10 mouse cellular contexts compared by ENCODE assay signal in the genomic region with DNA sequence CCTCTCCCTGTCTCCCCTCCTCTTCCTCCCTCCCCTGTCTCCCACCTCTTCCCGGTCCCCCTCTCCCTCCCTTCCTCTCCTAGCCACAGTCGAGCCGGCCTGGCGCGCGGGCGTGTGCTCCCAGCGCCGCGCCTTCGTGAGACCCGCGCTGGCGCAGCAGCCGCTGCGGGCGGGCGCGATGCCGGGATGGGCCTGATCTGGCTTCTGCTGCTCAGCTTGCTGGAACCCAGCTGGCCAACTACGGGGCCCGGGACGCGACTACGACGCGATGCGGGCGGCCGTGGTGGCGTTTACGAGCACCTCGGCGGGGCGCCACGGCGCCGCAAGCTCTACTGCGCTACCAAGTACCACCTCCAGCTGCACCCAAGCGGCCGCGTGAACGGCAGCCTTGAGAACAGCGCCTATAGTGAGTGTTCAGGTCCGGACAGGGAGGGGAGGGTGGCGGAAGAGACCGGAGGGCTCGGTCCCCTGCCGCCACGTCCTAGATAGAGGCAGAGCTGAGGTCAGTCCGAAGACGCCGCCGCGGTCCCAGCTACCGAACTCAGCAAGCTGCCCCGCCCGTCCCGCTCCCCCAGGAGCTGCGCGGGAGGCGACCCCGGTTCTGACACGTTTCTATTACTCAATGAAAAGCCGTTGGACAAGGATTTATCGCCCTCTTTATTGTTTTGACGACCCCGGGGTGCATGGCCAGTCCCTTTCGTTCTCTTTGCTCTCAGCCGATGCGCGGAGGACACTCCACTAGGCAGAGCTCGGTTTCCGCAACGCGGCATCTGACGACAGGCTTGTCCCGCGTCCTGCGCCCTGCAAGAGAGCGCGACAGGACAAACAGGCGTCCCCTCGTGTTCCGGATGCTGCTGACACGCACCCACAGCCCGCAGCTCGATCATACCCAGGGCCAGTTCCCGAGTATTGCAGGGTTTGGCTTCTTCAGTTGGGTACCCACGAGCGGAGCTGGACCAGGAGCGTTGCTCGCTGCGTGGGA. TPM values are rescaled to one million over a fixed set of nuclear protein-coding genes. Genes with fewer than 3 reads are reported as not detected.
DNase-seq lines count a peak whose midpoint lies in the region; ATAC-seq and TF ChIP-seq lines count a peak whose summit lies in the region.
"Had no signal": no experiment of that assay in that cellular context is flagged by ENCODE, and none has a peak within 500 bp of the region (broad histone marks: within the 10 kb centered on the region; RNA-seq: fewer than 3 reads in every experiment).

No protein-coding gene starts in this region.

- intact Hi-C loops in gastrocnemius, adult 2 months (cut with DNase I): no loop called here
- intact Hi-C loops in gastrocnemius, postnatal 14 days (cut with DNase I; ENCODE audit: low total_unique reads): no loop called here

- H3K4me3 ChIP-seq in gastrocnemius, adult 2 months: peak overlapping the region; percentile 46
- peak overlapping the region; percentile 44 for H3K4me3 ChIP-seq in testis, adult 2 months (ENCODE audit: control insufficient read depth, low read depth, low read length)
- peak overlapping the region; percentile 45 for H3K4me3 ChIP-seq in intestine, embryonic 16.5 days (ENCODE audit: low read length)
- H3K4me3 ChIP-seq in neural tube, embryonic 12.5 days: peak overlapping the region; percentile 39

- no peaks in the 10 kb centered on the region for H3K36me3 ChIP-seq in testis, adult 2 months (ENCODE audit: control insufficient read depth, insufficient read depth, low read length)
- H3K36me3 ChIP-seq in intestine, embryonic 16.5 days (ENCODE audit: control insufficient read depth, insufficient read depth, low read length): no peaks in the 10 kb centered on the region
- H3K36me3 ChIP-seq in neural tube, embryonic 12.5 days: no peaks in the 10 kb centered on the region

- H3K4me1 ChIP-seq in testis, adult 2 months (ENCODE audit: control insufficient read depth, insufficient read depth, low read length): peaks cover 8% of the 10 kb centered on the region
- H3K4me1 ChIP-seq in intestine, embryonic 16.5 days (ENCODE audit: control insufficient read depth, insufficient read depth, low read length): peaks cover 10% of the 10 kb centered on the region
- H3K4me1 ChIP-seq in neural tube, embryonic 12.5 days: peaks cover 19% of the 10 kb centered on the region

- no peaks in the 10 kb centered on the region for H3K9me3 ChIP-seq in intestine, embryonic 16.5 days (ENCODE audit: control insufficient read depth, low read length)
- H3K9me3 ChIP-seq in neural tube, embryonic 12.5 days: no peaks in the 10 kb centered on the region

- no peak for TF ChIP-seq POLR2A in testis, adult 2 months (IDR thresholded peaks at IDR 0.05; ENCODE audit: control insufficient read depth, low read depth, low read length)

- H3K9ac ChIP-seq in intestine, embryonic 16.5 days (ENCODE audit: low read depth, low read length): no peak overlapping the region
- 0 out of 2 replicates have a peak overlapping the region, but pooled peaks have one; percentile 3 for H3K9ac ChIP-seq in neural tube, embryonic 12.5 days

- WGBS in intestine, embryonic 16.5 days: under 1% methylated on average over 94 of the region's 94 CpGs
- under 1% methylated on average over 94 of the region's 94 CpGs for WGBS in neural tube, embryonic 12.5 days

- no peak for DNase-seq in gastrocnemius, adult 2 months
- no peak for DNase-seq in gastrocnemius, postnatal 14 days
- DNase-seq in testis, postnatal 14 days (ENCODE audit: low spot score): no peak
- DNase-seq in thymus, postnatal 14 days: no peak
- no peak for DNase-seq in spleen, postnatal 4 days (ENCODE audit: low spot score in 2 of 2)

- H3K27ac ChIP-seq in gastrocnemius, adult 2 months: no peak overlapping the region
- H3K27ac ChIP-seq in testis, adult 2 months (ENCODE audit: control insufficient read depth, insufficient read depth, low read depth, low read length): no peak overlapping the region
- no peak overlapping the region for H3K27ac ChIP-seq in intestine, embryonic 16.5 days (ENCODE audit: low read length)
- H3K27ac ChIP-seq in neural tube, embryonic 12.5 days: no peak overlapping the region

- no peak for ATAC-seq in intestine, embryonic 16.5 days
- peak; percentile 69 for ATAC-seq in neural tube, embryonic 12.5 days (ENCODE audit: low FRiP score, low read depth)

- H3K27me3 ChIP-seq in testis, adult 2 months (ENCODE audit: control insufficient read depth, insufficient read depth, low read length): no peaks in the 10 kb centered on the region
- peaks cover 58% of the 10 kb centered on the region for H3K27me3 ChIP-seq in intestine, embryonic 16.5 days (replicated peaks; ENCODE audit: control insufficient read depth, insufficient read depth, low read length)
- peaks cover 79% of the 10 kb centered on the region for H3K27me3 ChIP-seq in neural tube, embryonic 12.5 days (replicated peaks)

- H3K4me2 ChIP-seq in intestine, embryonic 16.5 days (ENCODE audit: low read depth, low read length): peak overlapping the region; percentile 68
- peak overlapping the region; percentile 81 for H3K4me2 ChIP-seq in neural tube, embryonic 12.5 days (replicated peaks)

- no peak for TF ChIP-seq CTCF in gastrocnemius, adult 2 months (IDR thresholded peaks at IDR 0.05)
- TF ChIP-seq CTCF in testis, adult 2 months (IDR thresholded peaks at IDR 0.05; ENCODE audit: control insufficient read depth, insufficient read depth, insufficient replicate concordance, low read depth, low read length): no peak

RNA-seq across cellular contexts. Expression of a gene that starts 0.9 kb away (rescaled TPM):
- total RNA-seq in gastrocnemius, adult 2 months (2021): not detected
- total RNA-seq in gastrocnemius, postnatal 14 days (2021): not detected
- 0.10 TPM in 1 of 2 replicates, not detected in the other for polyA plus RNA-seq in testis, adult 2 months (2012; rRNA removed)
- polyA plus RNA-seq in intestine, embryonic 16.5 days (2015; fragmentation: Nextera tagmentation; extraction: Ambion mirVana): not detected in 2 replicates
- polyA plus RNA-seq in neural tube, embryonic 12.5 days (2016; fragmentation: Nextera tagmentation; extraction: Ambion mirVana): 0.80 and 1.1 TPM in 2 replicates
- total RNA-seq: CH12.LX had no signal

RNA-seq across cellular contexts. Expression of a gene that starts 8.4 kb away (rescaled TPM):
- total RNA-seq in gastrocnemius, adult 2 months (2021): not detected
- total RNA-seq in gastrocnemius, postnatal 14 days (2021): under 1 TPM in 1 of 2 experiments, not detected in 1; 0.21 TPM
- not detected in 2 replicates for polyA plus RNA-seq in testis, adult 2 months (2012; rRNA removed)
- not detected in 2 replicates for polyA plus RNA-seq in intestine, embryonic 16.5 days (2015; fragmentation: Nextera tagmentation; extraction: Ambion mirVana)
- polyA plus RNA-seq in neural tube, embryonic 12.5 days (2016; fragmentation: Nextera tagmentation; extraction: Ambion mirVana): 0.34 and 0.37 TPM in 2 replicates
- total RNA-seq: CH12.LX; hematopoietic stem cell, adult 5-6 weeks had no signal

RNA-seq across cellular contexts. Expression of a gene that starts 57.5 kb away (rescaled TPM):
- total RNA-seq in gastrocnemius, adult 2 months (2021): not detected
- total RNA-seq in gastrocnemius, postnatal 14 days (2021): not detected
- not detected in 2 replicates for polyA plus RNA-seq in testis, adult 2 months (2012; rRNA removed)
- 0.15 and 0.33 TPM in 2 replicates for polyA plus RNA-seq in intestine, embryonic 16.5 days (2015; fragmentation: Nextera tagmentation; extraction: Ambion mirVana)
- 48.1 and 59.1 TPM in 2 replicates for polyA plus RNA-seq in neural tube, embryonic 12.5 days (2016; fragmentation: Nextera tagmentation; extraction: Ambion mirVana)
- total RNA-seq: CH12.LX; hematopoietic stem cell, adult 5-6 weeks had no signal

Comparison
In these comparisons a context has a peak if more than half of its experiments do, and no peak if none do; other contexts are left out.
1. RNA of a gene that starts 57.5 kb away (polyA plus RNA-seq): 48.1 to 59.1 TPM in neural tube, embryonic 12.5 days; 0.15 to 0.33 TPM in intestine, embryonic 16.5 days and not detected in testis, adult 2 months; every median in the first group is over 10 times any median in the second.
2. Peak in every context shown above with its lines, with median percentiles within 50 percentile points of each other: H3K4me3 ChIP-seq.